Mouse (Mus musculus): Measurements from ENCODE around the gene Slco1a5.
"Not testable (repeated sequence)": the region's sequence is repeated elsewhere in the genome, so short reads cannot be mapped to it uniquely, and the experiment has no call there.

Gene Slco1a5

GRCm38 (mm10) chr6:142289413-142290118 is 33.2 kb downstream of the Slco1a5 start:
- no peak for DNase-seq

- no peak for DNase-seq
Observed at GRCm38 (mm10) chr6:142275721-142276442, 46.9 kb downstream of the Slco1a5 start.

- DNase-seq: not testable (repeated sequence)
Observed at GRCm38 (mm10) chr6:142250738-142251307, 72.0 kb downstream of the Slco1a5 start.

GRCm38 (mm10) chr6:142245065-142245464 is 77.7 kb downstream of the Slco1a5 start:
- DNase-seq: no peak

- no peak for DNase-seq
Observed at GRCm38 (mm10) chr6:142239468-142239867, 83.3 kb downstream of the Slco1a5 start.

- no peak for DNase-seq
Observed at GRCm38 (mm10) chr6:142220138-142220537, 102.6 kb downstream of the Slco1a5 start.

GRCm38 (mm10) chr6:142211821-142212220 is 111.0 kb downstream of the Slco1a5 start:
- no peak for DNase-seq

- no peak for DNase-seq
Observed at GRCm38 (mm10) chr6:142209749-142210148, 113.0 kb downstream of the Slco1a5 start.

- DNase-seq: no peak
Observed at GRCm38 (mm10) chr6:142208421-142208820, 114.4 kb downstream of the Slco1a5 start, which contains the start of gene Slco1a6. Slco1a6 (minus strand) TSS chr6:142208521.

GRCm38 (mm10) chr6:142200524-142200923 is 122.3 kb downstream of the Slco1a5 start:
- DNase-seq: no peak

- DNase-seq: no peak
Observed at GRCm38 (mm10) chr6:142194245-142194644, 128.5 kb downstream of the Slco1a5 start.

GRCm38 (mm10) chr6:142191962-142192361 is 130.8 kb downstream of the Slco1a5 start:
- DNase-seq: no peak

GRCm38 (mm10) chr6:142187426-142187825 is 135.4 kb downstream of the Slco1a5 start:
- DNase-seq: no peak

- DNase-seq: no peak
Observed at GRCm38 (mm10) chr6:142185868-142186415, 136.8 kb downstream of the Slco1a5 start.

Measured in right cerebral cortex, postnatal 4 days (tissue).